Mouse (Mus musculus): Measurements from ENCODE around the gene Coq10a.

Coq10a gene

DNA sequence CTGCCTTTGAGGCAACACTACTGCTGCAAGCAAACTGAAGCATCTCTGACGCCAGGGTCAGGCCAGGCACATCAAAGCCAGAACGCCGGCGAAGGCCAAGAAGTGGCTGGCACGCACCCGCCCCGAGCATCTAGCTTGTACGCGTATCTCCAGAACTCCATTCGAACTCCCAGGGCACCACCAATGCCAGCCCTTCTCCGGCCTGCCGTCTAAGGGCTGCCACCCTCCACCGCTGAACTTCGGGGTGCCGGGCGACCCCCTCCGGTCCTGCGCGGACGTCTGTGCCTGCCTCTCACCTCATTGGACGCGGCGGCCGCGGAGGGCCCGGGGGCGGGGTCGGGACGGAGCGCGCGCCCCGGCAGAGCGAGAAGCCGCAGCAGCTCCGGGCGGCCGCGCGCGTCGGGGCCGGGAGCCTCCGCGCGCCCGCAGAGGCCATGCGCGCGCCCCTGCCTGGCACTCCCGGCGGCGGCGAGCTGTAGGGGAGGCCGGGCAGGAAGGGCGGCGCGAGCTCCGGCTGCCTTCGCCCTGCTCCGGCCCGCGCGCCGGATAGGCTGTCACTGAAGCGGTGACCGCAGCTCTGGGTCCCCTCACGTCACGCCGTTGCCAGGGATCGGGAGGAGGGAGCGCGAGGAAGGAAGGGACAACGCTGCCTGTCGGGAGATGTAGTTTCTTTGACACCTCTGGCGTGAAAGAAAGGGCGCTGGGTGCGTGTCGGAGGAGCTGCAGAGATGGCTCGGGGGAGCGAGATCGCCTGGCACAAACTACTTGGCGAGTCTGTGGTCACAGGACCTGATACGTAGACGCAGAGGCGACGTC lies at the start of gene Coq10a:
Gene Coq10a (minus strand): TSS at position 596 of the 816 bp plus-strand sequence.
- peak; percentile 81 for DNase-seq (ENCODE audit: low read depth, low spot score)

DNA sequence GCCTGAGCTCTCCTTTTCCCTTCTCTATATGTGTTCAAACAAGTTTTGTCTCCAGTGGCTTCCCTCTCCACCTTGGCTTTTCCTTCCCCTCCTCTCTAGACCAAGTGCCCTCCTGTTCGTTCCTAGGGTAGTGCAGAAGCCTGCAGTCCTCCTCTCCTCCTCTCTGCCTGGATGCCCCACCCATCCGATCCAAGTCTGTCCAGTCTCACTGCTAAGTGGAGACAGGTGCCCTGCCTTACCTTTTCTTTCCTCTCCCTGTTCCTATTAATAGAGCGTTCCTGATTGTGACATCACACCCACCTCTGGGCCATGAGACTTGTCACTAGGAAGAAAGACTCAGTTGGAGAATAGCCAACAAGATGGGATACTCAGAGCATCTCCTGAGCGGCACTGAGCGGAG lies 46.1 kb upstream of the Coq10a start:
- DNase-seq (ENCODE audit: low read depth, low spot score) = no peak

DNA sequence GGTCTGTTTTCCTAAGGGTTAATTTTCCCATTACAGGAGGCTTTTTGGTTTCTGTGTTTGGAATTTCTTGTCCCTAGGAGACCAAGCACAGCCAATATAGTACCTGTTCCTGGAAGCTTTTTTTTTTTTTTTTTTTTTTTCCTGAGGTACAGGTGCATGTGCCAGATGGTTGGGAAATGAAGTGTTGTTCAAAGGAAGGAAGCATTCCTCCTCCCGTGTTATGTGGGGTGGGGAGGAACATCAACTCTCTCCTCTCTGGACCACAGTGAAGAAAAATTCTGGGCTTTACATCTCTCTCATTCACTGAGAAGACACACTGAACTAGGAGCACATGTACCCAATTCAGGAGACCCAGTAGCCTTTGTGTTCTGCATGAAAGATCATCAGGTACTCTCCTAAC lies 44.3 kb upstream of the Coq10a start:
- no peak for DNase-seq (ENCODE audit: low read depth, low spot score)

DNA sequence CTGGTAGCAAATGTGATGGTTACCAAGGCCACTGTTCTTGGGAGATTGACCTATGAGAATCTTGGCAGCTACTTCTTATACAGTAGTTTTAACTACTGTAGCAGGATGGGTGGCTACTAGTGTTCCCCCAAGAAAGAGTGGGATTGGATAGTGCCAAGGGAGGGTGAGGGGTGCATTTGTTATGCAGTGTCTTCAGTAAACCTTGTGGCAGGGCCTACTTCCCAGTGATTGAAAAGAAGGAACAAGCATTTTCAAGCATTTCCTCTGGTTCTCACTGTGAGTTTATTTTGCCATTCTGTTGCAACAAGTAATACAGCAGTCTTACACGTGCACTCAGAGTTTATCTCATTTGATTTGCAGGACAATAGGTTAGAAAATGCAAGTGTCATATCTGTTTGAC lies 43.8 kb upstream of the Coq10a start:
- no peak for DNase-seq (ENCODE audit: low read depth, low spot score)

DNA sequence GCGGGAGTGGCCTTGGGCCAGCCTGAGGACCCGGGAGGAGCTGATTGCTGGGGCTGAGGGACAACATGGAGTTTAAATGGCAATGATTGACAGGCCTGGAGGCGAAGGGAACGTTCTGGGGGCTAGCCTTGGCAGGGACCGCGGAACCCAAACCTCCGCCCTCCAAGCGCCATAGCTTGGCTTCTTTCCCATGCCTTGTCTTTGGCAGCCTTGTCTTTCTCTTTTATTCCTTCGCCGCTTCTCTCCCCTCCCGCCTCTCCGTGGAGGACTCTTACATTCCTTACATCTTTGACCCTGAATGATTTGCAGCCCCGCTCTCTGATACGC lies 43.2 kb upstream of the Coq10a start:
- no peak for DNase-seq (ENCODE audit: low read depth, low spot score)

DNA sequence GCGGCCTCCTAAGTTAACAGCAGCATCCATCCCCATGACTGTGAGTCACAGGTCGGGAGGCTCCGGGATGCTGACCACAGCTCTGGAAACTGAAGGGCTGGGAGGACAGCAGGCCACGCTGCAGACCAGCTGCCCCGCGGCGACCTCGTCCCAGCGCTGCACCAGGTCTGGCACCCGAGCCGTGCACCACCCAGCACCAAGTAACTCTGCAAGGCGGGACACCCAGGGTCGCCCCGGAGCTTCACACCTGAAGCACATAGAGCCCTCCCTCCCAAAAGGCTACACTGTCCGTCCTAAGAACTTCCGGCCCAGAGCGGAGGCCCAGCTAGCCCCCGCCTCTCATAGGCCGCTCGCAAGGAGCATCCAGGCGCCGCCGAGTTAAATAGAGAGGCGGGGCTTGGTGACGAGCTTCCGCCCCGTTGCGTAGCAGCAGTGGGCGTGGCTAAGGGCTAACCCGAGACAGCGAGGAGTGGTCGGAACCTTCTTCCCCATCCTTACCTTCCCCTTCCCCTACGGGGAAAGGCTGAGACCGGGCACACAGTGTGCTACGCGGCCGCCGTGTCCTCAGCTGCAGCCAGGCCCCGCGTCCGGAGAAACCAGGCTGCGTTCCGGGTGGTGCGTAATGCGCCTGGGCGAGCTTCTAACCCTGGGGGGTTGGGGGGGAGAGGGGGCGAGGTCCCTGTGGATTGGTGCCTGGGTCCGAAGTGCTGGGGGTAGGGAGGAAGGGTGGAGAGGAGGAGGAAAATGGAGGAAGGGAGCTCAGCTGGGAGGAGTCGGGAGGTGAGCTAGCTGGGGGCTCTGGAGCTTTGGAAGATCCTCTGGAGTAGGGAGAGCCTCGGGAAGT lies 42.6 kb upstream of the Coq10a start, which contains the start of the genes Nabp2 and Rnf41:
Gene Nabp2 (minus strand): TSS at position 282 of the 844 bp plus-strand sequence.
Gene Rnf41 (plus strand): TSS at position 447 of the 844 bp plus-strand sequence.
- DNase-seq (ENCODE audit: low read depth, low spot score) = peak; percentile 95

DNA sequence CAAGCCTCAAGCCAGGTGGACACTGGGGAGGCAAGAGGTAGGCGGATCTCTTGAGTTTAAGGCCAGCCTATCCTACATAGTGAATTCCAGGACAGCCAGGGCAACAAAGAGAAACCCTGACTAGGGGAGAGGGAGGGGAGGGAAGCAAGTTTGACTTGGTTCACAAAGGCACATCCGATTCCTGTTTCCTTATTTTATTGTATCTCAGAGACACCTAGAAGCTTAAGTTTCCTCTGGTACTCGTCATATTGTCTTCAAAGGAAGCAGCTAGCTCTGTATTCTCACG lies 41.7 kb upstream of the Coq10a start:
- DNase-seq (ENCODE audit: low read depth, low spot score) = no peak

DNA sequence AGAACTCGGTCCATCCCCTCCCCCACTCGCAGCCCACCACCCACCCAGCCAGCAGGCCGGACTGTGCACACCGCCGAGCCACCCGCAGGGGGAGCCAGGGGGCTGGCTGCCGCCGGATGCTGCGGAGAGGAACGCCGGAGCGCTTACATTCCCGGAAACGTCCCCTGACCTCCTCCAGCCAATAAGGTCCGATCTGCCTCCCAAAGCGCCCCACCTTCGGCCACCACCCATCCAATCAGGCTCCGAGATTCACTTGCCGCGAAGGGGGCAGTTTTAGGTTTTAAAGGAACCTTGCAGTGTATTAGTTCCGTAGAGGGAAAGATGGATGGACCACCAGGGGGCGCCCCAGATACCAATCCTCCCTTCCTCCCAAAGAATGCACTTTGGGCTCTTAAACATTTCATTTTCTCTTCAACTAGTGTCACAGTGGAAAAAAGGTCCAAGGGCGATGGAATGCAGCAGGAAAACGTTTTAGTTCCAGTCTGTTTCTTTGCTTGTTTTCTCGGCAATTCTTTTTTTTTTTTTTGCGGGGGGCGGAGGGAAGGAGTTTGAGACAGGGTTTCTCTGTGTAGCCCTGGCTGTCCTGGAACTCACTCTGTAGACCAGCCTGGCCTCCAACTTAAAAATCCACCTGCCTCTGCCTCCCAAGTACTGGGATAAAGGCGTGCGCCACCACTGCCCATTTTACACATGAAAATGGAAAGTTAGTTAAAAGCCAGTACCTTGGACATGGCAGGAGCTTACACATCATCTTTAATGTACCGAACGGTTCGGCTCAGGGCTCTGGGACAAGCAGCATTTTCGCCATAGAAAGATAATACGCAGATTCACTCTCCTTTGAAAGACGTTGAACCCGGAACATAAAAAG lies 41.1 kb upstream of the Coq10a start:
- DNase-seq (ENCODE audit: low read depth, low spot score) = peak; percentile 93

DNA sequence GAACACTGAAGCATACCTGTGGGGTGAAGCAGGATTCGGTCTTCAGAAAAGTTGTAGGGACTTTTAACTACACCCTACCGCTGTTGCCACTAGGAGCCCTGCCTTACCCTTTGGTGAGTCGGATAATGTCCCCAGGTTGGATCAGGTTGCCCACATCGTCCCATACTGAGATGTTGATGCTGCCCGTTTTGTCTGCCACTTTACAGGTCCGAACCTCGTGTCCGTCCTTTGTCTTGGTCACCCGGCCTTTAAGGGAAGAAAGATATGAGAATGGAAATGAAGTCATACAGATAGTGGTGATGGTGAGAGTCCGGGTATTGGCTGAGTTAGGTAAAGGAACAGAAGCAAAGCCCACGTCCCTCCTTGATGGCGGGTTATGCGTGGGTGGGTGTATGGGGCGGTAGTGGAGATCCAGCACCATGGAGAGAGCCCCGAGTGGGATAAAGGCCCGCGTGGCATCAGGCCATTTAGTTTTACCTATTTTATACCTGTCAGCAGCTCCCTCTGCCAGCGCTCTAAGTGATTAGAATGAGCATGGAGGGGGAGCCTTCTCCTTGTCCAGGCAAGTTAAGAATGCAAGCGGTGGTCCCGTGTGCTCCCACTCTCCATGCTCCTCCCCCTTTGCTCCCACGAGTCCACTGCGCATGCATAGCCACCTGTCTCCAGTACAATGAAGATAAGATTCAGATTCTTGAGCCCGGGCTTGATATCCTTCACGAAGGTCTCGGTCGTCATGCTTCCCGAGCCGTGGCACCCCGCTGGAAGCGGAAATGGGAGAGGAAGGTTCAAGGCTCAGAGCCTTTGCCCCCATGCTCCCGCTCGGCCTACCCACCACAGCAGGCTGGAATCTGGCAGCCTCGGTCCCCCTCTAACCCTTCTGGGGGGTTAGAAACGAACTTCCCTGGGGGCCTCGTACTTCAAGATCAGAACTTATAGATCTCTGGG lies 40.1 kb upstream of the Coq10a start:
- no peak for DNase-seq (ENCODE audit: low read depth, low spot score)

DNA sequence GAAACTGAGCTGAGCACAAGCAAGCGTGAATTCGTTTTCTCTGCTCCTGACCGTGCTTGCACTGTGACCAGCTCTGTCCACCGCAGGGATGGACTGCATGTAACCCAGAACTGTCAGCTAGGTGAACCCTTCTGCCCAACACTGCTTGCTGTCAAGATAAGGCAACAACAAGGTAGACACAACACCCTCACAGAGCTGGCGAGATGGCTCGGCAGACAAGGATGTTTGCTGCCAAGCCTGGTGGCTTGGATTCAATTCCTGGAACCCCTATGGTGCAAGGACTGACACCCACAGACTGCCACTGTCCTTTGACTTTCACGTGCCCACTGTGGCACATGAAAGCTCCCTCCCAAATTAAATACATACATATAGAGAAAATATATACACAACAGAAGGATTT lies 35.1 kb upstream of the Coq10a start:
- DNase-seq (ENCODE audit: low read depth, low spot score) = no peak

DNA sequence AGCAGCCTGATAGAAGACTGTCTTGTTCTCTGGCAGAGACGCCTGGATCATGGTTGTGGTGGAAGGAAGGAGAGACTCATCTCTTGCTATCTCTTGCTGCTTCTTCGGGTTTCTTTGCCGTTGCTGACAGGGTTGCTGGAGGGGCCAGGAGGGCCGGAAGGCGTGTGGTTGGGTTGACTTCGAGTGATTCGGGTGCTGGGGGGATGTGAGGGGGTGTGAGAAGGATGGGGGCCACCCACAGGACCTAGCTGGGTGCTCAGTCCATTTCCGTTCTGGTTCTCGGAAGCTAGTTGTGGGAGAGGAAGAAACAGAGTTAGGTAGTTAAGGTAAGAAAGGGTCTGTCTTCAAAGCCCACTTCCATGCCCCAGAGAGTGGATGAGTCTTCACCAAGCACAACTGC lies 32.8 kb upstream of the Coq10a start:
- no peak for DNase-seq (ENCODE audit: low read depth, low spot score)

DNA sequence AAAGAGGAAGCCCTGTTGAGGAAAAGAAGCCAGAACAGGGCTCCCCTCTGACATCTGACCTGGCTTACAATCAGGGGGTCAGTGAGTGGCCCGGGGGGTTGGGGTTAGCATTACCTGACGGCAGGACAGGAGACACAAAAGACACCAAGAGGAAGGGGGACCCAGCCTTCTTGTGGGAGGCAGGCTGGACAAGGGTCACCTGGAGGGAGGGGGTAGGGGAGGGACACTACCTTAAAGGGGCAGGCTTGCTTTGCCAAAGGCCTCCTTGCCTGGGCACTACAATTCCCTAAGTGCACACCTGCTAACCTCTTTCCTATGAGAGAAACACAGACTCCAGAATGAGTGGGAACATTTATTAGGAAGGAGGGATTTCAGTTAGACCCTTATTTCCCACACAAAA lies 32.3 kb upstream of the Coq10a start, which contains the start of gene Slc39a5:
Gene Slc39a5 (minus strand): TSS at position 174 of the 400 bp plus-strand sequence.
- no peak for DNase-seq (ENCODE audit: low read depth, low spot score)

DNA sequence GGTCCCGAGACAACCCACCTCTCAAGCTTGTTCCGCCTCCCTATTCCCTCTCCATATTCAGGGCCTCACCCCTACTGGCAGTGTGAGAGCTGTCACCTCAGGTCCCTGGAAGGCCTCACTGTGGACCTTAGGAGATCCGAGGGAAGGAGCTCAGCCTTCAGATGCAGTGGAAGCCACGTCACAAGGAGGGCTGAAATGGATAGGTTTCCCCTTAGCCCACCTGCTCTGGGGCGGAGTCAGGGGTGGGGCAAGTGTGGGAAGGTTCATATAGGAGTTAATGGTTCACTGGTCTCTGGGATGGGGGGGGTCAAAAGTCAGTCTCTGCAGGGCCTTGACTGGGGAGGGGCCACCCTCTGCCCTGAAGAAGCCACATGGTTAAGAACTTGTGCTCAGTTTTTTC lies 31.5 kb upstream of the Coq10a start:
- DNase-seq (ENCODE audit: low read depth, low spot score) = no peak

DNA sequence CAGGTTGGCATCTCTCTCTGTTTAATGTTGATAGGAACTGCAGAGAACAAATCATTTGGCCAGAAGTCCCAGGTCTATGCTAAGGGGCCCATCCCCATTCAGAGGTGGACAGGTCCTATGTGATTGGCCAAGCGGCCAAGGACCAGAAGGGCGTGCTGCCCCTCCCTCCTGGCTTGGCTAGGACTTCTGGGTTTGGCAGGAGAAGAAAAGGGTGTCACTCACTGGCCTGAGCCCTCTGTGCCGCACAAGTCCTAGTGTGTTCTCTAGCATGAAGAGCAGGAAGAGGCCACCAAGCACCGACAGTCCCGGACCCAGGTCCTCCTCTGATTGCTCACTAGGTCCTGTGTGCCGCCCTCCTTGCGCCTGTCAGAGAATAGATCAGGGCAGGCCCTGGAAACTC lies 28.7 kb upstream of the Coq10a start:
- DNase-seq (ENCODE audit: low read depth, low spot score) = no peak

DNA sequence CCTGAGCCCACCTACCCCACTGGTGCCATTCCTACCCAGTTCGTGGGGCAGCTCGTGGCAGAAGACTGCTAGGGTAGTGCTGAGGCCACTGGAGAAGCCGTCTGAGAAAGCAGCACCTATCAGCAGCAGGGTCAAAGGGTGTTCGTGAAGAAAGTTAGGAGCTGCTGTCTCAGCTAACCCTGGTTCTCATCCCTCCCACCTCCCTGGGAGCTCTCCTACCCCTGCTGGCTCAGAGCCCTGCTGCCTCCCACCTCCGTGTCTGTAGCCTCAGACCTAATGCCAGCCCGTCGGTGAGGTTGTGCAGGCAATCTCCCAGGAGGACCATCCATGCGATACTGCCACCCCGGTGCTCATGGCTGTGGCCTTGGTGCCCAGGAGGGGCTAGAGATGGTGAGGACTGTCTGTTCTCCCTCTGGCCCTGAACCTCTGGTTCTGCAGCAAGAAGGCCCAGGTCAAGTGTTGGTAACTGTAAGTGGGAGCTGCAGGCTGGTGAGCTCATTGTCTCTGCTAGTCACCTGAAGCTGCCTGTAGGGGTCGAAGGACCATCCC lies 28.0 kb upstream of the Coq10a start:
- no peak for DNase-seq (ENCODE audit: low read depth, low spot score)

DNA sequence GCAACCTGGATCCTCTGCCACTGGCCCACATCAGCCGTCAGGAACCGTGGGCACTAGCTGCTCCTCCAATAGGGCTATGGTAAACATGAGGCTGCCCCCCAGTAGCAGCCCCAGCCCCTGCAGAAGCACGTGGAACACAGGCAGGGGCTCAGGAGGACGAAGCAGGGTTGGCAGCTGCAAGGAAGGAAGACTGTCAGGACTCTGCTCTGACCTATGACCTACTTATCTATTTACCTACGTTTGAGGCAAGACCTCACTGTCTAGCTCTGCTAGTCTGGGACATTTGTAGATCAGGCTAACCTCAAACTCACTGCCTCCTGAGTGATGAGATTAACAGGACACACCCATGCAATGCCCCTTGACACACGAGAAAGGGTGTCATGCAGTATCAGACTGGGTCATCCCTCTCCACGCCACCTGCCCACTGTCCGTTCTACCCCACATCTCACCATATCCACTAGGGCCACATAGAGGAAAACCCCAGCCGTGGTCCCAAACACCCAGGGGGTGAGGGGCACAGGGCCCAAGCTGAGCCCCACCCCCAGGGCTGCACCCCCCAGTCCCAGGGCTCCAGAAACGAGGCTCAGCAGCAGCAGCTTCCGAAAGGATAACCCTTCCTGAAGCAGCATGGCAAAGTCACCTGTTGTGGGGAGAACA lies 27.3 kb upstream of the Coq10a start:
- no peak for DNase-seq (ENCODE audit: low read depth, low spot score)

DNA sequence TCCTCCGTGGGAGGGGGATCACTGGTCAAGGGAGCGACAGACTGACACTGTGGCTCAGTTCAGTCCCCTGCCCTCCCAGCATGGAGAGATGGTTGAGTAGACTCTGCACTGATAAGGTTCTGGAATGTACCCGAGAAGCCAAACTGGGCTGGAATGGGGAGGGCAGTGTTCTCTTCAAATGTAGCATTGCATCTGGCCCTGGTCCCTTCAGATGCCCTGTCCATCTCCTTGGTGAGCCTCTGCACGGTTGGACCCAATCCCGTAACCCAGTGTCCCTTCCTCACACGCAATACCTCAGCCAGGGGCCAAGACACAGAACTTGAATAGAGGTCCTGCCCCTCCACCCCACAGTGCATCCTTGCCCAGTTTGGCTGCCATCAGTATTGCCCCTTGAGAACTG lies 23.1 kb upstream of the Coq10a start:
- DNase-seq (ENCODE audit: low read depth, low spot score) = no peak

DNA sequence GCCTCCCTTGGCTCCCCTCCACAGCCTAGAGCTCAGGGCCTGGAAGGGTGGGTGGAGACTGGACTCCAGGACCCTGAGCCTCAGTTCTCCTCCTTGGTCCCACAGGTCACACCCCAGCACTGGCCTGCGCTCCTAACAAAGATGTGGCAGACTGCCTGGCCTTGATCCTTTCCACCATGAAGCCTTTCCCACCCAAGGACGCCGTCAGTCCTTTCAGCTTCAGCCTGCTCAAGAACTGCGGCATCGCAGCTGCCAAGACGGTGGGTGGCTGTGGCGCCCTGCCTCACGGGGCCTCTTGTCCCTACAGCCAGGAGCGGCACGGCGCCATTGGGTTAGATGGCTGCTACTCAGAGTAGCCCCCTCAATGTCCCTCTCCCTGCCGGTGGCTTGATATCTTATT lies 21.6 kb upstream of the Coq10a start:
- DNase-seq (ENCODE audit: low read depth, low spot score) = no peak

DNA sequence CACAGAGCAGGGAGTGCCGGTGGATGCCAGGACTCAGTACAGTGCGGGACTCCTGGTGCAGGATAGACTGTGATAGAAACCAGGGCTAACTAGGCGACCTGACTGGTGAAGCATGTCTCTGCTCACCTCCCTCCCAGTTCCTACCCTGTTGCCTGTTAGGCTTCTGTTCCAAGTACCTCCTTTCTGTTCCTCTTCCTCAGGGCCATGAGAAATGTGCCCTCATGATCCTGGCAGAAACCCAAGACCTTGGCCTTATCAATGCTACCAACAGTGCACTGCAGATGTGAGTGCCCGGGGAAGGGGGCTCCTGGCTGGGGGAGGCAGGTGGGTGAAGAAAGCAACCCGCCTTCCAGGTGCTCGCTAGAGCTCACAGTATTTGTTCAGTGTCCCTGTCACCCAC lies 20.8 kb upstream of the Coq10a start:
- no peak for DNase-seq (ENCODE audit: low read depth, low spot score)

DNA sequence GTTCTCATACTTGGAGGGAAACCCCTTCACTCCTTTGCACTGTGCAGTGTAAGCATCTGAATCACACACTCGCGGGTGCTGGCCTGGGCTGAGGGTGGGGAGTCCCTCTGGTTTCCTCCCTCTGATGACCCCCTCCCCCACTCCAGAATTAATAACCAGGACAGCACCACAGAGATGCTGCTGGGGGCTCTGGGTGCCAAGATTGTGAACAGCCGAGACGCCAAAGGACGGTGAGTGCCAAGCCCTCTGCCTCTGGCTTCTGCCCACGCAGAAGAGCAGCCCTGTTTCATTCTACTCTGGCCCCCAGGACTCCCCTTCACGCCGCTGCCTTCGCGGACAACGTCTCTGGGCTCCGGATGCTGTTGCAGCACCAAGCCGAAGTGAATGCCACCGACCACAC lies 20.1 kb upstream of the Coq10a start:
- DNase-seq (ENCODE audit: low read depth, low spot score) = no peak

All from embryo, embryonic 11.5 days (tissue).